9 mouse cellular contexts compared by ENCODE assay signal in the genomic region with DNA sequence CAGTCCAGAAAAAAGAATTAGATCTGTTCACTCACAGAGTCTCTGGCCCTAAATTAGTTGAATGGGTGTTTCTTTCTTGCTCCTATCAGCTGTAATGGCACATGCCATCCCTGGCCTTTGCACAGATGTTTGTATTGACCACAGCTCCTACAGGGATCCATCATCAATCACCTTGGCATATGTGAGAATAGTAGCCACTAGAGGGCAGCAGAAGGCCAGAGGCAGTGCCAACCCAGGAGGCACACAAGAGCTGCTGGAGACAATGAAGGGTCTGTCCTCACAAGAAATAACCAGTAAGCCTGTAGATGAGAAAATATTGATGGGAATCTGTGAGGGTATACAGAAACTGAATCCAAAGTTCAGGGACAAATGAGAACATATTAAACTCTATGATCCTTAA. TPM values are rescaled to one million over a fixed set of nuclear protein-coding genes. Genes with fewer than 3 reads are reported as not detected.
A peak's percentile ranks its signal among the peaks of the same experiment; 100 is the strongest.
DNase-seq lines count a peak whose midpoint lies in the region; ATAC-seq and TF ChIP-seq lines count a peak whose summit lies in the region.
"Had no signal": no experiment of that assay in that cellular context is flagged by ENCODE, and none has a peak within 500 bp of the region (broad histone marks: within the 10 kb centered on the region; RNA-seq: fewer than 3 reads in every experiment).

No protein-coding gene starts in this region.

- peak; percentile 99 for ATAC-seq in megakaryocyte progenitor cell, adult 5-6 weeks (replicated peaks; ENCODE audit: poor library complexity)

- no peak overlapping the region for H3K27ac ChIP-seq in heart, adult 2 months
- H3K27ac ChIP-seq in heart, embryonic 10.5 days: no peak overlapping the region

- no peaks in the 10 kb centered on the region for H3K36me3 ChIP-seq in heart, adult 2 months (ENCODE audit: control insufficient read depth, insufficient read depth, low read length)
- no peaks in the 10 kb centered on the region for H3K36me3 ChIP-seq in heart, embryonic 10.5 days

- H3K9ac ChIP-seq in heart, adult 2 months (ENCODE audit: low read depth, low read length): no peak overlapping the region

- DNase-seq in heart, adult 2 months: peak; percentile 16 to 35
- DNase-seq in heart, embryonic 10.5 days (ENCODE audit: low spot score): no peak
- peak; percentile 57 to 90 for DNase-seq in adrenal gland, adult (ENCODE audit: inconsistent age in 2 of 2, low spot score in 1 of 2)
- DNase-seq in embryo, embryonic 10 days (ENCODE audit: low spot score): peak; percentile 85
- peak; percentile 38 to 73 for DNase-seq in heart, postnatal 14 days
- DNase-seq in layer of hippocampus, adult 8-10 months (ENCODE audit: low spot score in 2 of 2): peak; percentile 52 to 66
- DNase-seq in spleen, adult 18-20 months: peak; percentile 23 to 60

- H3K9me3 ChIP-seq in heart, embryonic 10.5 days: no peaks in the 10 kb centered on the region

- no peak overlapping the region for H3K4me3 ChIP-seq in heart, adult 2 months
- no peak overlapping the region for H3K4me3 ChIP-seq in heart, embryonic 10.5 days

- no peaks in the 10 kb centered on the region for H3K79me2 ChIP-seq in heart, adult 2 months (replicated peaks; ENCODE audit: control insufficient read depth, insufficient read depth, low read length)

- peak; percentile 90 for TF ChIP-seq CTCF in heart, adult 2 months (IDR thresholded peaks at IDR 0.05)

- no peaks in the 10 kb centered on the region for H3K4me1 ChIP-seq in heart, adult 2 months (ENCODE audit: control insufficient read depth, insufficient read depth, low read length)
- no peaks in the 10 kb centered on the region for H3K4me1 ChIP-seq in heart, embryonic 10.5 days

- H3K27me3 ChIP-seq in heart, adult 2 months (ENCODE audit: control insufficient read depth, insufficient read depth, low read length): no peaks in the 10 kb centered on the region
- H3K27me3 ChIP-seq in heart, embryonic 10.5 days (ENCODE audit: insufficient read depth, poor library complexity, severe bottlenecking): no peaks in the 10 kb centered on the region

- no peak for TF ChIP-seq POLR2A in heart, adult 2 months (IDR thresholded peaks at IDR 0.05; ENCODE audit: insufficient read depth, low read depth, low read length)

- TF ChIP-seq EP300 in heart, adult 2 months (IDR thresholded peaks at IDR 0.05; ENCODE audit: insufficient read depth, low read depth, low read length): 0 out of 2 replicates have a peak, but pooled peaks have one; percentile 44

- intact Hi-C loops in heart, adult 2 months (cut with DNase I): loop anchor here (2.0 to 10.0 kb wide), 3 partner anchors 129 to 612 kb away; no protein-coding TSS in a partner anchor
- intact Hi-C loops in heart, postnatal 14 days (cut with DNase I): loop anchor here (2.0 to 10.0 kb wide), 2 partner anchors 227 to 419 kb away; a partner anchor contains a TSS

RNA-seq across cellular contexts. Expression of a gene that starts 2.7 kb away (rescaled TPM):
- not detected for total RNA-seq in heart, adult 2 months (2021)
- polyA plus RNA-seq in heart, adult 2 months (2012; rRNA removed): not detected in 2 replicates
- polyA plus RNA-seq in heart, embryonic 10.5 days (2016; fragmentation: Nextera tagmentation; extraction: Ambion mirVana): not detected in 2 replicates
- total RNA-seq in heart, postnatal 14 days (2021): not detected
- total RNA-seq in layer of hippocampus, adult 8-10 months (2022): 10 to 100 TPM; 35.2 to 39.7 (median 36.8) TPM
- total RNA-seq in megakaryocyte progenitor cell, adult 5-6 weeks (2015): not detected in 2 replicates
- total RNA-seq in megakaryocyte progenitor cell, adult 5-6 weeks (2017): not detected in 2 replicates
- polyA plus RNA-seq: liver, embryonic 16.5 days had no signal

RNA-seq across cellular contexts. Expression of a gene that starts 57.7 kb away (rescaled TPM):
- not detected for total RNA-seq in heart, adult 2 months (2021)
- 0.04 TPM in 1 of 2 replicates, not detected in the other for polyA plus RNA-seq in heart, adult 2 months (2012; rRNA removed)
- 0.05 and 0.15 TPM in 2 replicates for polyA plus RNA-seq in heart, embryonic 10.5 days (2016; fragmentation: Nextera tagmentation; extraction: Ambion mirVana)
- under 1 TPM; 0.29 to 0.31 TPM for total RNA-seq in heart, postnatal 14 days (2021)
- total RNA-seq in layer of hippocampus, adult 8-10 months (2022): under 1 TPM in 3 of 4 experiments, not detected in 1; 0.18 to 0.43 (median 0.25) TPM
- 0.07 and 0.32 TPM in 2 replicates for total RNA-seq in megakaryocyte progenitor cell, adult 5-6 weeks (2015)
- total RNA-seq in megakaryocyte progenitor cell, adult 5-6 weeks (2017): 0.08 and 0.84 TPM in 2 replicates

Comparison
In these comparisons a context has a peak if more than half of its experiments do, and no peak if none do; other contexts are left out.
1. RNA of a gene that starts 2.7 kb away (total RNA-seq): 35.2 to 39.7 TPM in layer of hippocampus, adult 8-10 months; not detected in heart, adult 2 months, not detected in heart, postnatal 14 days and not detected in megakaryocyte progenitor cell, adult 5-6 weeks; every median in the first group is over 10 times any median in the second.